ENCODE assay signal across 26 mouse cellular contexts in the genomic region with DNA sequence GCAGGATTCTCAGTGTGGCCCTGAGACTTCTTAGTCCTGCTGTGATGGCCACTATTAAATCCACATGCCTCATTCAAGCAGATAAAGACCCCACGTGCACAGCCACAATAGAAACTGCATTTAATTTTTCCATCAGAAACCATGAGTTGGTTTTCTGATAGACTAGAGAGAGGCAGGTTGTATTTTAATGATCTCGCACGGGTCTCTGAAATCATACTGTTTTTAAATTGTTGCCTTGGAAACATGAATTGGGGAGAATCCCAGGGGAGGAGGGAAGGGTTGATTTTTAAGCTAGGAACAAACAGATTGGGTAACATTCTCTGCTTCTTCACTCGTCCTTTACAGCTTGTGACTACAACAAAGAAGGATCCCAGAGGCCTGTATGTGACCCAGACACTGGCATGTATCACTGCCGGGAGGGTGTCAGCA. TPM values are rescaled to one million over a fixed set of nuclear protein-coding genes. Genes with fewer than 3 reads are reported as not detected.
DNase-seq lines count a peak whose midpoint lies in the region; ATAC-seq and TF ChIP-seq lines count a peak whose summit lies in the region.
"Had no signal": no experiment of that assay in that cellular context is flagged by ENCODE, and none has a peak within 500 bp of the region (broad histone marks: within the 10 kb centered on the region; RNA-seq: fewer than 3 reads in every experiment).

No protein-coding gene starts in this region.

- peak overlapping the region; percentile 28; the same call in 1 of the 2 replicates for H3K27ac ChIP-seq in gastrocnemius, adult 2 months
- H3K27ac ChIP-seq in midbrain, embryonic 10.5 days (replicated peaks) = 0 out of 2 replicates have a peak overlapping the region, but pooled peaks have one; percentile 17
- H3K27ac ChIP-seq in midbrain, embryonic 11.5 days (ENCODE audit: low read depth, low read length) = no peak overlapping the region
- H3K27ac ChIP-seq: intestine, embryonic 15.5 days; kidney, embryonic 15.5 days; limb, embryonic 12.5 days; liver, embryonic 13.5 days; lung, embryonic 15.5 days had no signal

- H3K4me1 ChIP-seq in midbrain, embryonic 10.5 days = peaks cover 9% of the 10 kb centered on the region
- peaks cover 7% of the 10 kb centered on the region; the same call in 1 of the 2 replicates for H3K4me1 ChIP-seq in midbrain, embryonic 11.5 days (ENCODE audit: control insufficient read depth, insufficient read depth, low read length)
- H3K4me1 ChIP-seq: limb, embryonic 12.5 days; liver, embryonic 13.5 days had no signal

- TF ChIP-seq CTCF in gastrocnemius, adult 2 months (IDR thresholded peaks at IDR 0.05) = no peak

- intact Hi-C loops in gastrocnemius, adult 2 months (cut with DNase I) = no loop called here

- H3K4me3 ChIP-seq in gastrocnemius, adult 2 months = no peak overlapping the region
- no peak overlapping the region for H3K4me3 ChIP-seq in midbrain, embryonic 10.5 days
- no peak overlapping the region for H3K4me3 ChIP-seq in midbrain, embryonic 11.5 days (ENCODE audit: low read depth, low read length)
- H3K4me3 ChIP-seq: intestine, embryonic 15.5 days; kidney, embryonic 15.5 days; limb, embryonic 12.5 days; liver, embryonic 13.5 days; lung, embryonic 15.5 days; myocyte had no signal

- H3K9me3 ChIP-seq in midbrain, embryonic 10.5 days (replicated peaks) = no peaks in the 10 kb centered on the region
- H3K9me3 ChIP-seq in midbrain, embryonic 11.5 days (ENCODE audit: control insufficient read depth, low read length) = no peaks in the 10 kb centered on the region
- H3K9me3 ChIP-seq: intestine, embryonic 15.5 days; kidney, embryonic 15.5 days; limb, embryonic 12.5 days; liver, embryonic 13.5 days; lung, embryonic 15.5 days had no signal

- no peak for DNase-seq in gastrocnemius, adult 2 months
- no peak for DNase-seq in gastrocnemius, postnatal 10 days
- DNase-seq in midbrain, embryonic 10.5 days (ENCODE audit: low spot score) = no peak
- DNase-seq in midbrain, embryonic 11.5 days (ENCODE audit: low spot score, missing footprints) = no peak
- peak; percentile 9 to 53 for DNase-seq in layer of hippocampus, postnatal 14 days (ENCODE audit: low spot score in 2 of 2)
- peak; percentile 27 for DNase-seq in skeletal muscle tissue, adult 2 months (ENCODE audit: low read depth, low spot score)
- DNase-seq in lung, postnatal 4 days = no peak
- no peak for DNase-seq in ovary, postnatal 14 days (ENCODE audit: low spot score)
- DNase-seq: adrenal gland, postnatal 14 days; cerebellum, adult 9-11 months; heart, postnatal 4 days; liver, embryonic 13.5 days; right cerebral cortex, adult 18-20 months; spleen, adult 18-20 months had no signal

- no peaks in the 10 kb centered on the region for H3K36me3 ChIP-seq in midbrain, embryonic 10.5 days
- no peaks in the 10 kb centered on the region for H3K36me3 ChIP-seq in midbrain, embryonic 11.5 days (ENCODE audit: control insufficient read depth, insufficient read depth, low read length)
- H3K36me3 ChIP-seq: intestine, embryonic 15.5 days; kidney, embryonic 15.5 days; limb, embryonic 12.5 days; liver, embryonic 13.5 days; lung, embryonic 15.5 days had no signal

- WGBS in midbrain, embryonic 10.5 days = 43% methylated on average over 5 of the region's 5 CpGs
- WGBS in midbrain, embryonic 11.5 days = 26% methylated on average over 5 of the region's 5 CpGs

- no peak for ATAC-seq in midbrain, embryonic 11.5 days (ENCODE audit: low FRiP score)

- no peak overlapping the region for H3K9ac ChIP-seq in midbrain, embryonic 11.5 days (ENCODE audit: low read length)
- H3K9ac ChIP-seq: intestine, embryonic 15.5 days; kidney, embryonic 15.5 days; limb, embryonic 12.5 days; liver, embryonic 13.5 days; lung, embryonic 15.5 days had no signal

- H3K4me2 ChIP-seq in midbrain, embryonic 11.5 days = no peak overlapping the region
- H3K4me2 ChIP-seq: intestine, embryonic 15.5 days; kidney, embryonic 15.5 days; limb, embryonic 12.5 days; liver, embryonic 13.5 days; lung, embryonic 15.5 days had no signal

- H3K27me3 ChIP-seq in midbrain, embryonic 10.5 days (ENCODE audit: low read depth, poor library complexity, severe bottlenecking) = no peaks in the 10 kb centered on the region
- no peaks in the 10 kb centered on the region for H3K27me3 ChIP-seq in midbrain, embryonic 11.5 days (ENCODE audit: control insufficient read depth, insufficient read depth, low read length)
- H3K27me3 ChIP-seq: intestine, embryonic 15.5 days; kidney, embryonic 15.5 days; limb, embryonic 12.5 days; liver, embryonic 13.5 days; lung, embryonic 15.5 days had no signal

RNA-seq across cellular contexts. Expression of gene Gm6993, which starts 31.2 kb away (rescaled TPM):
- total RNA-seq in gastrocnemius, adult 2 months (2021) = not detected
- not detected for total RNA-seq in gastrocnemius, postnatal 10 days (2021)
- polyA plus RNA-seq in midbrain, embryonic 10.5 days (2016; fragmentation: Nextera tagmentation; extraction: Ambion mirVana) = not detected in 2 replicates
- not detected in 2 replicates for polyA plus RNA-seq in midbrain, embryonic 11.5 days (2014; fragmentation: Nextera tagmentation; extraction: Ambion mirVana)
- total RNA-seq in layer of hippocampus, postnatal 14 days (2021) = not detected
- total RNA-seq: adrenal gland, postnatal 14 days; gastrocnemius, adult 8-10 months; heart, postnatal 4 days; layer of hippocampus, adult 18-20 months; left cerebral cortex, adult 8-10 months; megakaryocyte progenitor cell, adult 5-6 weeks had no signal
- polyA plus RNA-seq: embryonic facial prominence, embryonic 14.5 days; heart, embryonic 14.5 days; intestine, embryonic 15.5 days; kidney, embryonic 15.5 days; limb, embryonic 12.5 days; liver, embryonic 13.5 days; lung, embryonic 15.5 days; myocyte; stomach, embryonic 16.5 days had no signal

RNA-seq across cellular contexts. Expression of gene Lamb1, which starts 55.6 kb away (rescaled TPM):
- total RNA-seq in gastrocnemius, adult 2 months (2021) = 10 to 100 TPM; 12.9 to 15.9 TPM
- total RNA-seq in gastrocnemius, postnatal 10 days (2021) = 100 to 1,000 TPM; 155 to 176 TPM
- 17.8 and 20.8 TPM in 2 replicates for polyA plus RNA-seq in midbrain, embryonic 10.5 days (2016; fragmentation: Nextera tagmentation; extraction: Ambion mirVana)
- polyA plus RNA-seq in midbrain, embryonic 11.5 days (2014; fragmentation: Nextera tagmentation; extraction: Ambion mirVana) = 17.3 and 18.5 TPM in 2 replicates
- total RNA-seq in layer of hippocampus, postnatal 14 days (2021) = 10 to 100 TPM; 47.5 to 54.9 TPM

Comparison
In these comparisons a context has a peak if more than half of its experiments do, and no peak if none do; other contexts are left out.
1. DNase-seq: peak in layer of hippocampus, postnatal 14 days (2 of 2) and skeletal muscle tissue, adult 2 months (single experiment); none in gastrocnemius, adult 2 months (single experiment), gastrocnemius, postnatal 10 days (single experiment), midbrain, embryonic 10.5 days (single experiment), midbrain, embryonic 11.5 days (single experiment), lung, postnatal 4 days (0 of 2) and ovary, postnatal 14 days (single experiment).